Mouse (Mus musculus): Measurements from ENCODE around the gene Ocm. TPM values are rescaled to one million over a fixed set of nuclear protein-coding genes. Genes with fewer than 3 reads are reported as not detected.

The Ocm gene
- total and polyA plus RNA-seq, 3 experiments, result not detected

GRCm38 (mm10) chr5:143987596-143987995, 38.9 kb downstream of the Ocm start:
- Histone ChIP-seq H3K27me3 (replicated peaks) (no peaks in the 10 kb centered on the region), H3K9ac (ENCODE audit: insufficient read depth, low read depth) (no peak overlapping the region), H3K4me1 (ENCODE audit: control insufficient read depth in 1 of 2, insufficient read depth in 2 of 2) (no peaks in the 10 kb centered on the region), H3K9me3 (replicated peaks; ENCODE audit: low read length) (no peaks in the 10 kb centered on the region), H3K36me3 (replicated peaks in 1 of 2; ENCODE audit: control insufficient read depth in 1 of 2, insufficient read depth in 1 of 2, low read length in 1 of 2) (peaks cover 70 to 97% of the 10 kb centered on the region in 2 experiments), H3K4me3 (replicated peaks in 1 of 3; ENCODE audit: low read depth in 2 of 3, low read length in 2 of 3, poor library complexity in 1 of 3) (no peak overlapping the region), H3K27ac (ENCODE audit: insufficient read depth, low read depth) (no peak overlapping the region), H3K4me2 (ENCODE audit: insufficient read depth, low read depth, poor library complexity, severe bottlenecking) (no peak overlapping the region), H3K79me2 (replicated peaks; ENCODE audit: control insufficient read depth, extremely low read depth, insufficient read depth, poor library complexity, severe bottlenecking) (no peaks in the 10 kb centered on the region)
- in situ Hi-C loops (cut with MboI; ENCODE audit: low pct_ligation_motif_present, low pct_unique_long_range_greater_than_20kb, low sequenced_read_pairs) (no loop called here), dilution Hi-C loops (cut with MboI; ENCODE audit: extremely low pct_ligation_motif_present, extremely low pct_unique_long_range_greater_than_20kb, low sequenced_read_pairs) (no loop called here)
- DNase-seq (ENCODE audit: extremely low read depth), result no peak
- TF ChIP-seq EP300 (IDR thresholded peaks at IDR 0.05; ENCODE audit: low read length), result no peak
- no peak for TF ChIP-seq POLR2AphosphoS2 (IDR thresholded peaks at IDR 0.05; ENCODE audit: low read depth, low read length)
- no peak for TF ChIP-seq BHLHE40 (IDR thresholded peaks at IDR 0.05; ENCODE audit: low read depth, low read length)

- Histone ChIP-seq H3K36me3 (replicated peaks in 1 of 2; ENCODE audit: control insufficient read depth in 1 of 2, insufficient read depth in 1 of 2, low read length in 1 of 2) (peaks cover 54 to 92% of the 10 kb centered on the region in 2 experiments), H3K4me2 (ENCODE audit: insufficient read depth, low read depth, poor library complexity, severe bottlenecking) (no peak overlapping the region), H3K79me2 (replicated peaks; ENCODE audit: control insufficient read depth, extremely low read depth, insufficient read depth, poor library complexity, severe bottlenecking) (no peaks in the 10 kb centered on the region), H3K9ac (ENCODE audit: insufficient read depth, low read depth) (no peak overlapping the region), H3K4me3 (replicated peaks in 1 of 3; ENCODE audit: low read depth in 2 of 3, low read length in 2 of 3, poor library complexity in 1 of 3) (no peak overlapping the region), H3K4me1 (ENCODE audit: control insufficient read depth in 1 of 2, insufficient read depth in 2 of 2) (no peaks in the 10 kb centered on the region), H3K9me3 (replicated peaks; ENCODE audit: low read length) (no peaks in the 10 kb centered on the region), H3K27me3 (replicated peaks) (no peaks in the 10 kb centered on the region), H3K27ac (ENCODE audit: insufficient read depth, low read depth) (no peak overlapping the region)
- in situ Hi-C loops (cut with MboI; ENCODE audit: low pct_ligation_motif_present, low pct_unique_long_range_greater_than_20kb, low sequenced_read_pairs) (no loop called here), dilution Hi-C loops (cut with MboI; ENCODE audit: extremely low pct_ligation_motif_present, extremely low pct_unique_long_range_greater_than_20kb, low sequenced_read_pairs) (no loop called here)
- DNase-seq (ENCODE audit: extremely low read depth), result no peak
- TF ChIP-seq NELFE (IDR thresholded peaks at IDR 0.05; ENCODE audit: low read depth, low read length) (no peak), USF1 (IDR thresholded peaks at IDR 0.05; ENCODE audit: low read depth, low read length) (no peak), ETS1 (conservative IDR thresholded peaks at IDR 0.05; ENCODE audit: low read depth, low read length) (no peak), RAD21 (IDR thresholded peaks at IDR 0.05; ENCODE audit: low read depth, low read length) (no peak), SMC3 (IDR thresholded peaks at IDR 0.05; ENCODE audit: low read depth, low read length) (no peak), GABPA (IDR thresholded peaks at IDR 0.05; ENCODE audit: insufficient replicate concordance, low read depth, low read length) (no peak), TCF12 (IDR thresholded peaks at IDR 0.05; ENCODE audit: low read depth, low read length) (no peak), MAX (IDR thresholded peaks at IDR 0.05; ENCODE audit: low read length) (no peak), MXI1 (IDR thresholded peaks at IDR 0.05; ENCODE audit: low read depth, low read length) (no peak), ZNF384 (IDR thresholded peaks at IDR 0.05; ENCODE audit: low read depth, low read length) (no peak), CTCF (conservative IDR thresholded peaks at IDR 0.05 in 1 of 2, IDR thresholded peaks at IDR 0.05 in 1 of 2; ENCODE audit: low read depth in 2 of 2, low read length in 2 of 2) (no peak), BHLHE40 (IDR thresholded peaks at IDR 0.05; ENCODE audit: low read depth, low read length) (no peak), HCFC1 (IDR thresholded peaks at IDR 0.05; ENCODE audit: low read depth, low read length) (no peak), ZMIZ1 (IDR thresholded peaks at IDR 0.05; ENCODE audit: low read depth, low read length) (no peak), KAT2A (IDR thresholded peaks at IDR 0.05; ENCODE audit: insufficient replicate concordance, low read length) (no peak), ELF1 (IDR thresholded peaks at IDR 0.05; ENCODE audit: low read depth, low read length) (no peak), MEF2A (IDR thresholded peaks at IDR 0.05; ENCODE audit: borderline replicate concordance, low read depth, low read length) (no peak), POLR2A (IDR thresholded peaks at IDR 0.05; ENCODE audit: low read depth, low read length) (no peak), JUN (IDR thresholded peaks at IDR 0.05; ENCODE audit: insufficient read depth, low read depth, low read length) (no peak)
Observed at GRCm38 (mm10) chr5:143985381-143985780, 41.1 kb downstream of the Ocm start.

Data from CH12.LX (cell line).